Mouse (Mus musculus) thymus, postnatal 0 days (tissue): ENCODE data around the gene Plcd3. TPM values are rescaled to one million over a fixed set of nuclear protein-coding genes. Genes with fewer than 3 reads are reported as not detected.

Experiments
- DNase-seq: peaks from one replicate; pipeline ENCODE4 v3.0.0-alpha.2; 2015; ENCODE audit warnings: low spot score
- polyA plus RNA-seq: library from polyadenylated mRNA; unstranded; fragments of >200 nt; fragmentation: Nextera tagmentation; extraction: Ambion mirVana; gene quantifications from 2 replicates; pipeline ENCODE4 v1.2.1, GENCODE M21; 2015

The Plcd3 gene
- polyA plus RNA-seq, 1 experiment from 2014 or later, result 1.3 TPM

GRCm38 (mm10) chr11:103118866-103119265 is 17.4 kb upstream of the Plcd3 start:
- DNase-seq, result no peak

- DNase-seq, result peak; percentile 43
Observed at GRCm38 (mm10) chr11:103117591-103118009, 16.1 kb upstream of the Plcd3 start.

- DNase-seq, result peak; percentile 73
Observed at GRCm38 (mm10) chr11:103116959-103117590, 15.6 kb upstream of the Plcd3 start.

GRCm38 (mm10) chr11:103116008-103116818 is 14.8 kb upstream of the Plcd3 start, which contains the start of gene Hexim1:
Gene Hexim1 (plus strand): TSS chr11:103116231.
- peak; percentile 100 for DNase-seq

- DNase-seq, result peak; percentile 82
Observed at GRCm38 (mm10) chr11:103115163-103116007, 13.9 kb upstream of the Plcd3 start.

- no peak for DNase-seq
Observed at GRCm38 (mm10) chr11:103114270-103114943, 12.9 kb upstream of the Plcd3 start.

GRCm38 (mm10) chr11:103113771-103114170 is 12.3 kb upstream of the Plcd3 start:
- DNase-seq, result no peak

GRCm38 (mm10) chr11:103113005-103113404 is 11.5 kb upstream of the Plcd3 start:
- no peak for DNase-seq

- no peak for DNase-seq
Observed at GRCm38 (mm10) chr11:103112552-103112912, 11.1 kb upstream of the Plcd3 start.

GRCm38 (mm10) chr11:103111881-103112551 is 10.6 kb upstream of the Plcd3 start:
- no peak for DNase-seq

GRCm38 (mm10) chr11:103111301-103111700 is 9.8 kb upstream of the Plcd3 start:
- DNase-seq, result no peak

- no peak for DNase-seq
Observed at GRCm38 (mm10) chr11:103106386-103106785, 4.9 kb upstream of the Plcd3 start.

GRCm38 (mm10) chr11:103105810-103106209 is 4.4 kb upstream of the Plcd3 start:
- DNase-seq, result no peak

- no peak for DNase-seq
Observed at GRCm38 (mm10) chr11:103105180-103105725, 3.8 kb upstream of the Plcd3 start.

GRCm38 (mm10) chr11:103104469-103104868 is 3.0 kb upstream of the Plcd3 start:
- DNase-seq, result no peak

GRCm38 (mm10) chr11:103103621-103104020 is 2.2 kb upstream of the Plcd3 start:
- DNase-seq, result no peak

- peak; percentile 96 for DNase-seq
Observed at GRCm38 (mm10) chr11:103102725-103103349, 1.4 kb upstream of the Plcd3 start.

GRCm38 (mm10) chr11:103101866-103102501 is 526 bp upstream of the Plcd3 start:
- DNase-seq, result peak; percentile 49

GRCm38 (mm10) chr11:103100361-103100760 is 1.1 kb downstream of the Plcd3 start:
- no peak for DNase-seq
